Mouse (Mus musculus) lung, postnatal 14 days (tissue): ENCODE results near the gene Taf13.

Experiments
- DNase-seq: peaks from one replicate; pipeline ENCODE4 v3.0.0; 2021

Taf13 gene

GRCm38 (mm10) chr3:108574018-108574417 is 2.5 kb downstream of the Taf13 start:
- DNase-seq, result no peak

GRCm38 (mm10) chr3:108584580-108584979 is 13.1 kb downstream of the Taf13 start:
- DNase-seq, result no peak

- no peak for DNase-seq
Measured at GRCm38 (mm10) chr3:108588446-108588845, 16.9 kb downstream of the Taf13 start.

GRCm38 (mm10) chr3:108590786-108591529 is 19.5 kb downstream of the Taf13 start, which contains the start of gene Wdr47:
Wdr47 (plus strand) TSS chr3:108591279.
- peak; percentile 96 for DNase-seq

GRCm38 (mm10) chr3:108591530-108592522 is 20.3 kb downstream of the Taf13 start:
- no peak for DNase-seq

DNA sequence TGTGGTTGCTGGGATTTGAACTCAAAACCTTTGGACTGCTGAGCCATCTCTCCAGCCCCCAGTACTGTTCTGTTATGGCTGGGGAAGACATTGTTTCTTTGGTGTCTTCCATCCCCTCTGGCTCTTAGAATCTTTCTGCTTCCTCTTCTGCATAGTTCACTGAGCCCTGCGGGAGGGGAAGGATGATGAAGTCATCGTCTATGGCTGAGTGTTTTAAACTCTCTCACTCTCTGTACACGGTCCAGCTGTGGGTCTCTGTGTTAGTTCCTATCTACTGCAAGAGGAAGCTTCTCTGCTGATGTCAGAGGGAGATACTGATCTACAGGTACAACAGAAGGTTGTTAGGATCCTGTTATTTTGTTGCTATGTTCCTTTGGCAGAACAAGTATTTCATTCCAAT is 37.4 kb downstream of the Taf13 start:
- no peak for DNase-seq
